Mouse (Mus musculus) CD8-positive naive resting alpha-beta T cell, adult 57 days (primary cell): ENCODE data around the gene Ube2dnl2. TPM values are rescaled to one million over a fixed set of nuclear protein-coding genes. Genes with fewer than 3 reads are reported as not detected.

Experiments
- total RNA-seq: library from RNA; stranded (reverse); gene quantifications from one replicate; pipeline ENCODE4 v1.2.4, GENCODE M21; 2023

Gene Ube2dnl2
- total RNA-seq = not detected

GRCm38 (mm10) chrX:114907282-114907681, at the start of gene Ube2dnl2:
Gene Ube2dnl2, plus strand, starts transcription at chrX:114907582.

DNA sequence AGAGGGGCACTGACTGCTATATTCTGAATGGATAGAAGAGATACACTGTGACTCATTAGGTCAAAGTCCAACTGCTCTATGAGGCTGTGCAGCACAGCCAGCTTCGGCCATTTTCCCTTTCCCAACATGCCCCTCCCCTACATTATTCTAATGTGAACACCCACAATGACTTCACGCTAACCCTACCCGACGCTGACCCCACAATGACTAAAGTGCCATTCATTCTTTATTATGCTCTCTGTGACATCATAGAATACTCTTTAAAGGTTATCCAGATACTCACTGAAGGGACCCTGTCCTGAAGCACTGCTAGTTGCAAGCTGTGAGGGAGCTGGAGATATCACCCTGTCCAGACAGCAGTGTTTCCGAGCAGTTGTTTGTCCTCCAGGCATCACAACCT, 2.7 kb upstream of the Ube2dnl2 start, which contains the start of gene Ube2dnl1:
Gene Ube2dnl1 (plus strand): TSS at position 301 of the 400 bp plus-strand sequence.

Other genes with a start within 250 kb of the Ube2dnl2 start
- not detected for gene Ube2dnl1, start 2.6 kb upstream of the Ube2dnl2 start, total RNA-seq